Mouse (Mus musculus): ENCODE data around the gene Dut.
"Not testable (repeated sequence)": the region's sequence is repeated elsewhere in the genome, so short reads cannot be mapped to it uniquely, and the experiment has no call there.

Gene Dut

GRCm38 (mm10) chr2:125254630-125255029, 7.6 kb downstream of the Dut start:
- DNase-seq (ENCODE audit: low spot score), result no peak

GRCm38 (mm10) chr2:125255886-125256285, 8.9 kb downstream of the Dut start:
- DNase-seq (ENCODE audit: low spot score), result no peak

- DNase-seq (ENCODE audit: low spot score), result peak; percentile 28
These were observed 12.5 kb downstream of the Dut start for GRCm38 (mm10) chr2:125259230-125260120.

- no peak for DNase-seq (ENCODE audit: low spot score)
These were observed 13.3 kb downstream of the Dut start for GRCm38 (mm10) chr2:125260326-125260725.

GRCm38 (mm10) chr2:125263056-125263455, 16.1 kb downstream of the Dut start:
- no peak for DNase-seq (ENCODE audit: low spot score)

GRCm38 (mm10) chr2:125263753-125264152, 16.8 kb downstream of the Dut start:
- no peak for DNase-seq (ENCODE audit: low spot score)

GRCm38 (mm10) chr2:125268876-125269275, 21.9 kb downstream of the Dut start:
- no peak for DNase-seq (ENCODE audit: low spot score)

DNA sequence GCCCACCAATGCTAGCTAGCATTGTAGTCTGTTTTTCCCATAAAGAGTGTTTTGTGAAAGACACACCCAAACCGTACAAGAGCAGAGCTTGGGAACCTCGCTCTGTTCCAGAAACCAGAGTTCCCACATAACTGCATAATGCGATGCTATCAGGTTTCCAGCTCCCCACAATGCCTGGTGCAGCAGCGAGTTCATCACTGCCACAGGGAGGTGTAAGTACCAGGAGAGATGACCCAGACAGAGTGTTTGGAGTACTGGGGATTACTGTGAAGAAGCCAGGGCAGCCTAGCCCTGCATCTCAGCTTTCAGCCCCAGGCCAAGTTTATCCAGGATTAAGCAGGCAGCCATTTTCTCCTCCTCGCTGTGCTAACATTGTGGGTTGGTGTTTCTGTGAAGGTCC, 28.6 kb downstream of the Dut start:
- DNase-seq (ENCODE audit: low spot score), result no peak

GRCm38 (mm10) chr2:125276692-125277091, 29.7 kb downstream of the Dut start:
- no peak for DNase-seq (ENCODE audit: low spot score)

- no peak for DNase-seq (ENCODE audit: low spot score)
These were observed 31.5 kb downstream of the Dut start for GRCm38 (mm10) chr2:125278474-125278873.

DNA sequence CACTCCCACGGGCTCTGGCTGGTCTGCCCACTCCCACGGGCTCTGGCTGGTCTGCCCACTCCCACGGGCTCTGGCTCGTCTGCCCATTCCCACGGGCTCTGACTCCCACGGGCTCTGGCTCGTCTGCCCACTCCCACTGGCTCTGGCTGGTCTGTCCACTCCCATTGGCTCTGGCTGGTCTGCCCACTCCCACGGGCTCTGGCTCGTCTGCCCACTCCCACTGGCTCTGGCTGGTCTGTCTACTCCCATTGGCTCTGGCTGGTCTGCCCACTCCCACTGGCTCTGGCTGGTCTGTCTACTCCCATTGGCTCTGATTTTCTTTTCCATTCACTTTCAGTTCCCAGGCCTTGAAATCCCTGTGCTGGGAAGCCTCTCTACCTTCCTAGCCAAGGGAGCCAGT, 33.0 kb downstream of the Dut start:
- DNase-seq (ENCODE audit: low spot score), result not testable (repeated sequence)

DNA sequence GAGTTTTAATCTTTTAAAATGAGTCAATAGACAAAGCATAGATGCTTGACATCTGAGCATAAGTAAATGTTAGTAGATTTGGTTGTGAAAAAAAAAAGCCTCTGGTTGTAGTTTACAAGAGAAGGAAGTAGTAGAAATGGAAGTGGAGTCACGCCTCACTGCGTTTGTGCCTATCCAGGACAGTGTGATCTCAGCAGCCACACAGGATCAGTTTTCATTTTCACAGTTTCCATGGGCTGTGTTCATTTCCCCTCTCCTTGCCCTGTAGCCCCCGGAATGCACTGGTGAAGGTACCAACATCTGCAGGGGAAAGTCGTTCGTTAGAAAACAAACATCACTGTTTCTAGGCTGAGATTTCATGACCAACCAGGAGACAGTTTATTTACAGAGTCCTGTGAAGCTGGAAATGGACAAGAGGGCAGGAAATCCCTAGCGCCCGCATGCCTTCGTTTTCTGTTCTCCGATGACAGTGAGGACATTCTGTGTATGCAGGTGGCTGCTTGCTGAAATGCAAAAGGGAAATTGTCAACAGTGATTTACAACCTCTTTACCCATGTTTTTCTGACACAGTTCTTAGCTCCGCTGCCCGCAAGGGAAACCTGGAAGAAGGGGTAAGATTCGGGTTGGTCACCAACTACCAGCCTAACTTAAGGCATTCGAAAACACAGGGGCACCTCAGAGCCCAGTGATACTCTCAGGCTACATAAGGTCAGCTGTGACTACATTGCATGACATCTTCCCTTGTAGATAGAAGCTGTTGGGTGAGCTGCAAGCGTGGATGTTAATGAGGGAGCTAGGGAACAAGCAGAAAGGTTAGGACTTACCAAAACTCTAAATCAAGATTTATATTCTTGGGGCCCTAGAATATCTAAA, 35.6 kb downstream of the Dut start:
- no peak for DNase-seq (ENCODE audit: low spot score)

DNA sequence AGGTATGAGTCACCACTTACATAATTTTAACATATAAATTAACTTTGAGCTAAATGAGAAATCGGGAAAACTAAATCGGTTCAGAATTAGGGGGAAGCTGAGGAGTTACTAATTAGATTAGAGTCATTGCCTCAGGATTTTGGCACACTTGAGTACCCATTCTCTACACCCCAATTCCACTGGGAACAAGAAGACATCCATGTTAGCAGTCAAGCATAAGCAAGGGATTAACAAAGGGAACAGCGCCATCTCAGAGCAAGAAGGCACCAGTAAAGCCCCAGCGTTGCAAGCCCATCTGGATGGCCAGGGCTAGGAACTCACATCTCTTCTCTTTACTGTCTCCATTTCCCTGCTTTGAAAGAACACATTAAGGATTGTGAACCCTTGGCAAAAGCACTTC, 38.8 kb downstream of the Dut start:
- DNase-seq (ENCODE audit: low spot score), result no peak

- no peak for DNase-seq (ENCODE audit: low spot score)
These were observed 43.4 kb downstream of the Dut start for GRCm38 (mm10) chr2:125290197-125290965.

GRCm38 (mm10) chr2:125291101-125291500, 44.1 kb downstream of the Dut start:
- no peak for DNase-seq (ENCODE audit: low spot score)

GRCm38 (mm10) chr2:125292616-125293015, 45.6 kb downstream of the Dut start:
- DNase-seq (ENCODE audit: low spot score), result no peak

GRCm38 (mm10) chr2:125293969-125294491, 47.0 kb downstream of the Dut start:
- DNase-seq (ENCODE audit: low spot score), result no peak

- DNase-seq (ENCODE audit: low spot score), result no peak
These were observed 48.5 kb downstream of the Dut start for GRCm38 (mm10) chr2:125295526-125295925.

- DNase-seq (ENCODE audit: low spot score), result no peak
These were observed 51.9 kb downstream of the Dut start for GRCm38 (mm10) chr2:125298841-125299240.

- DNase-seq (ENCODE audit: low spot score), result no peak
These were observed 55.1 kb downstream of the Dut start for GRCm38 (mm10) chr2:125301877-125302624.

GRCm38 (mm10) chr2:125302625-125302924, 55.6 kb downstream of the Dut start:
- no peak for DNase-seq (ENCODE audit: low spot score)
